Mouse (Mus musculus): Measurements from ENCODE around the gene Hmgn3.

DNA sequence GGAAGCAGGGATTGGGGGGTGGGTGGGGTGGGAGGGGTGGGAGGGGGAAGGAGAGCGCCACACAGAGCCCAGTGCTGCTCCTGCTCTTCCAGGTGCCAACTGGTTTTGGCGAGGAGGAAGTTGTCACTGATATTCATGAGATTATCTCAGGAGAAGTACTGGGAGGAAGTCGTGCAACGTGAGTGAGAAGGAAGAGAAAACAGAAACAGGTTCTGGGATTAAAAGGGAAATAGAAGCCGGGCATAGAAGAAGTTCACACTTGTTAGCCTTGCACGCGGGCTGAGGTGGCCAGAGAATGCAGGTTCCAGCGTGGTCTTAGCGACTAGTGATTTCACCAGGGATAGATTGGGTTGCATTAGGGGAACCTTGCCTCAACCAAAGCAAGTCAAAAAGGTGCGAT, 49.3 kb upstream of the Hmgn3 start:
- TF ChIP-seq CTCF (IDR thresholded peaks at IDR 0.05; ENCODE audit: control insufficient read depth, insufficient read depth, low read length) (no peak), POLR2A (IDR thresholded peaks at IDR 0.05; ENCODE audit: borderline replicate concordance, control insufficient read depth, low read depth, low read length) (no peak)
